Mouse (Mus musculus) embryonic facial prominence, embryonic 14.5 days (tissue): ENCODE results near the gene Sco1. TPM values are rescaled to one million over a fixed set of nuclear protein-coding genes. Genes with fewer than 3 reads are reported as not detected.

ENCODE experiments used
- ATAC-seq: fragments of 200-750 bp; cut with Nextera tagmentation; 2 replicates; pipeline ENCODE4 v1.8.0; 2017; ENCODE audit warnings: low read depth, moderate number of reproducible peaks, moderate TSS enrichment
- DNase-seq: peaks from one replicate; pipeline ENCODE4 v3.0.0-alpha.2; 2015; ENCODE audit warnings: low spot score
- H3K27ac ChIP-seq: fragments of 300-500 bp; sonication (generic); replicated peaks from 2 replicates; pipeline ENCODE4 v1.5.1; 2014; ENCODE audit warnings: low read depth, mild to moderate bottlenecking, low read length, moderate library complexity
- H3K27me3 ChIP-seq: fragments of 300-500 bp; sonication (generic); replicated peaks from 2 replicates; pipeline ENCODE4 v1.6.1; 2014; ENCODE audit warnings: low read length; ENCODE audit not compliant: control insufficient read depth, insufficient read depth
- H3K36me3 ChIP-seq: fragments of 300-500 bp; sonication (generic); 2 replicates; pipeline ENCODE4 v1.6.1; 2014; ENCODE audit warnings: low read length, mixed read lengths; ENCODE audit not compliant: control insufficient read depth, insufficient read depth
- H3K4me1 ChIP-seq: fragments of 300-500 bp; sonication (generic); 2 replicates; pipeline ENCODE4 v1.6.1; 2014; ENCODE audit warnings: antibody characterized with exemption, low read length; ENCODE audit not compliant: control insufficient read depth, insufficient read depth
- H3K4me2 ChIP-seq: fragments of 300-500 bp; sonication (generic); 2 replicates; pipeline ENCODE4 v1.6.1; 2014; ENCODE audit warnings: low read depth, mild to moderate bottlenecking, low read length, moderate library complexity, mixed read lengths
- H3K4me3 ChIP-seq: fragments of 300-500 bp; sonication (generic); 2 replicates; pipeline ENCODE4 v1.5.1; 2014; ENCODE audit warnings: low read depth, mild to moderate bottlenecking, low read length
- H3K9ac ChIP-seq: fragments of 300-500 bp; sonication (generic); 2 replicates; pipeline ENCODE4 v1.6.1; 2014; ENCODE audit warnings: low read depth, mild to moderate bottlenecking, low read length, moderate library complexity, mixed read lengths
- H3K9me3 ChIP-seq: fragments of 300-500 bp; sonication (generic); 2 replicates; pipeline ENCODE4 v1.6.1; 2016; ENCODE audit warnings: low read length; ENCODE audit not compliant: control insufficient read depth
- WGBS: fragments of 180-500 bp; shearing (Covaris S2); extraction: QIAGEN DNeasy Blood & Tissue Kit; methylation state at CpG from one replicate; pipeline ENCODE4 v1.1.7; 2014; 5-methylcytosine and 5-hydroxymethylcytosine counted together
- polyA plus RNA-seq: library from polyadenylated mRNA; unstranded; fragments of >200 nt; fragmentation: Nextera tagmentation; extraction: Ambion mirVana; gene quantifications from 2 replicates; pipeline ENCODE4 v1.2.1, GENCODE M21; 2014

Sco1 gene
- polyA plus RNA-seq, 1 experiment from 2014 or later = 13.4 TPM

GRCm38 (mm10) chr11:67036229-67036628 is 16.2 kb upstream of the Sco1 start:
- WGBS = 80% methylated on average over 6 of the region's 6 CpGs
- Histone ChIP-seq H3K9ac (no peak overlapping the region), H3K4me2 (no peak overlapping the region), H3K9me3 (0 out of 2 replicates have a peak, but pooled peaks cover 4% of the 10 kb centered on the region), H3K27me3 (no peaks in the 10 kb centered on the region), H3K4me1 (no peaks in the 10 kb centered on the region), H3K4me3 (no peak overlapping the region), H3K27ac (no peak overlapping the region), H3K36me3 (peaks cover 41% of the 10 kb centered on the region)
- DNase-seq (no peak), ATAC-seq (no peak)

GRCm38 (mm10) chr11:67036892-67037291 is 15.6 kb upstream of the Sco1 start:
- Histone ChIP-seq H3K4me2 (no peak overlapping the region), H3K27ac (no peak overlapping the region), H3K9ac (no peak overlapping the region), H3K4me1 (no peaks in the 10 kb centered on the region), H3K4me3 (no peak overlapping the region), H3K36me3 (peaks cover 48% of the 10 kb centered on the region), H3K9me3 (0 out of 2 replicates have a peak, but pooled peaks cover 4% of the 10 kb centered on the region), H3K27me3 (no peaks in the 10 kb centered on the region)
- DNase-seq (no peak), ATAC-seq (no peak)
- 95% methylated on average over 9 of the region's 9 CpGs for WGBS

GRCm38 (mm10) chr11:67039799-67040198 is 12.7 kb upstream of the Sco1 start:
- Histone ChIP-seq H3K27ac (no peak overlapping the region), H3K36me3 (peaks cover 49% of the 10 kb centered on the region), H3K9me3 (0 out of 2 replicates have a peak, but pooled peaks cover 4% of the 10 kb centered on the region), H3K4me3 (no peak overlapping the region), H3K27me3 (no peaks in the 10 kb centered on the region), H3K4me2 (no peak overlapping the region), H3K9ac (no peak overlapping the region), H3K4me1 (no peaks in the 10 kb centered on the region)
- no peak for ATAC-seq
- WGBS = 92% methylated on average over 3 of the region's 3 CpGs
- no peak for DNase-seq

GRCm38 (mm10) chr11:67040483-67040882 is 12.0 kb upstream of the Sco1 start:
- Histone ChIP-seq H3K4me1 (no peaks in the 10 kb centered on the region), H3K4me3 (no peak overlapping the region), H3K4me2 (no peak overlapping the region), H3K27me3 (no peaks in the 10 kb centered on the region), H3K9ac (no peak overlapping the region), H3K27ac (no peak overlapping the region), H3K36me3 (peaks cover 49% of the 10 kb centered on the region), H3K9me3 (0 out of 2 replicates have a peak, but pooled peaks cover 4% of the 10 kb centered on the region)
- ATAC-seq (no peak), DNase-seq (no peak)
- 92% methylated on average over 6 of the region's 6 CpGs for WGBS

- DNase-seq (no peak), ATAC-seq (no peak)
- no peak overlapping the region for H3K4me3 ChIP-seq
Measured at GRCm38 (mm10) chr11:67043007-67043406, 9.5 kb upstream of the Sco1 start.

GRCm38 (mm10) chr11:67044959-67045358 is 7.5 kb upstream of the Sco1 start:
- H3K4me3 ChIP-seq = no peak overlapping the region
- peaks cover 32% of the 10 kb centered on the region for H3K36me3 ChIP-seq
- no peak for DNase-seq
- H3K4me2 ChIP-seq = no peak overlapping the region
- no peaks in the 10 kb centered on the region for H3K4me1 ChIP-seq
- 69% methylated on average over 6 of the region's 6 CpGs for WGBS
- H3K27me3 ChIP-seq = no peaks in the 10 kb centered on the region
- H3K27ac ChIP-seq = no peak overlapping the region
- no peak for ATAC-seq
- no peak overlapping the region for H3K9ac ChIP-seq
- 0 out of 2 replicates have a peak, but pooled peaks cover 3% of the 10 kb centered on the region for H3K9me3 ChIP-seq

More at GRCm38 (mm10) chr11:67043007-67043406, 9.5 kb upstream of the Sco1 start:
- no peak overlapping the region for H3K4me2 ChIP-seq
- no peaks in the 10 kb centered on the region for H3K4me1 ChIP-seq
- H3K9ac ChIP-seq = no peak overlapping the region
- 65% methylated on average over 8 of the region's 8 CpGs for WGBS
- H3K36me3 ChIP-seq = peaks cover 41% of the 10 kb centered on the region
- H3K9me3 ChIP-seq = 0 out of 2 replicates have a peak, but pooled peaks cover 4% of the 10 kb centered on the region
- no peaks in the 10 kb centered on the region for H3K27me3 ChIP-seq
- H3K27ac ChIP-seq = no peak overlapping the region

- no peak for DNase-seq
- Histone ChIP-seq H3K36me3 (peaks cover 13% of the 10 kb centered on the region; the same call in 1 of the 2 replicates), H3K4me3 (no peak overlapping the region), H3K4me2 (no peak overlapping the region), H3K27ac (no peak overlapping the region), H3K9ac (no peak overlapping the region), H3K27me3 (no peaks in the 10 kb centered on the region), H3K4me1 (0 out of 2 replicates have a peak, but pooled peaks cover 3% of the 10 kb centered on the region), H3K9me3 (no peaks in the 10 kb centered on the region)
- WGBS = 84% methylated on average over 5 of the region's 5 CpGs
- no peak for ATAC-seq
Measured at GRCm38 (mm10) chr11:67047199-67047598, 5.3 kb upstream of the Sco1 start.

GRCm38 (mm10) chr11:67048496-67048895 is 4.0 kb upstream of the Sco1 start:
- DNase-seq = no peak
- H3K27ac ChIP-seq = no peak overlapping the region
- no peak overlapping the region for H3K9ac ChIP-seq
- no peaks in the 10 kb centered on the region for H3K27me3 ChIP-seq
- no peaks in the 10 kb centered on the region for H3K9me3 ChIP-seq
- ATAC-seq = no peak
- no peak overlapping the region for H3K4me2 ChIP-seq
- no peak overlapping the region for H3K4me3 ChIP-seq
- peaks cover 13% of the 10 kb centered on the region; the same call in 1 of the 2 replicates for H3K36me3 ChIP-seq
- H3K4me1 ChIP-seq = peaks cover 9% of the 10 kb centered on the region
- WGBS = 89% methylated on average over 8 of the region's 8 CpGs

- H3K4me2 ChIP-seq = no peak overlapping the region
- no peaks in the 10 kb centered on the region for H3K27me3 ChIP-seq
- no peak overlapping the region for H3K27ac ChIP-seq
- DNase-seq (no peak), ATAC-seq (no peak)
- no peaks in the 10 kb centered on the region for H3K9me3 ChIP-seq
- H3K9ac ChIP-seq = no peak overlapping the region
- 89% methylated on average over 3 of the region's 3 CpGs for WGBS
- H3K4me1 ChIP-seq = peaks cover 12% of the 10 kb centered on the region
- peaks cover 13% of the 10 kb centered on the region; the same call in 1 of the 2 replicates for H3K36me3 ChIP-seq
- no peak overlapping the region for H3K4me3 ChIP-seq
Measured at GRCm38 (mm10) chr11:67049256-67049655, 3.2 kb upstream of the Sco1 start.
